Mouse (Mus musculus) heart, postnatal 0 days (tissue): ENCODE data around the gene Gm3854. TPM values are rescaled to one million over a fixed set of nuclear protein-coding genes. Genes with fewer than 3 reads are reported as not detected.
A peak's percentile ranks its signal among the peaks of the same experiment; 100 is the strongest.
"Not testable (repeated sequence)": the region's sequence is repeated elsewhere in the genome, so short reads cannot be mapped to it uniquely, and the experiment has no call there.

Experiments used
- ATAC-seq: fragments of 200-750 bp; cut with Nextera tagmentation; 2 replicates; pipeline ENCODE4 v1.8.0; 2017; ENCODE audit warnings: low read depth, moderate number of reproducible peaks, moderate library complexity; ENCODE audit not compliant: insufficient read depth
- DNase-seq: peaks from one replicate; pipeline ENCODE4 v3.0.0-alpha.2; 2016; ENCODE audit warnings: low spot score
- H3K27ac ChIP-seq: fragments of 300-500 bp; sonication (generic); 2 replicates; pipeline ENCODE4 v1.5.1; 2014; ENCODE audit warnings: low read depth, mild to moderate bottlenecking
- H3K27me3 ChIP-seq: fragments of 300-500 bp; sonication (generic); 2 replicates; pipeline ENCODE4 v1.6.1; 2014; ENCODE audit warnings: low read length, mixed read lengths; ENCODE audit not compliant: control insufficient read depth, insufficient read depth
- H3K36me3 ChIP-seq: fragments of 300-500 bp; sonication (generic); replicated peaks from 2 replicates; pipeline ENCODE4 v1.6.1; 2014; ENCODE audit warnings: low read length, mixed read lengths; ENCODE audit not compliant: control insufficient read depth, insufficient read depth
- H3K4me1 ChIP-seq: fragments of 300-500 bp; sonication (generic); 2 replicates; pipeline ENCODE4 v1.6.1; 2014; ENCODE audit warnings: antibody characterized with exemption; ENCODE audit not compliant: control insufficient read depth, insufficient read depth
- H3K4me2 ChIP-seq: fragments of 300-500 bp; sonication (generic); 2 replicates; pipeline ENCODE4 v1.6.1; 2014; ENCODE audit warnings: low read depth, mild to moderate bottlenecking, low read length, moderate library complexity
- H3K4me3 ChIP-seq: fragments of 300-500 bp; sonication (generic); 2 replicates; pipeline ENCODE4 v1.5.1; 2014; ENCODE audit warnings: low read depth, low read length
- H3K9ac ChIP-seq: fragments of 300-500 bp; sonication (generic); replicated peaks from 2 replicates; pipeline ENCODE4 v1.6.1; 2014; ENCODE audit warnings: low read depth, low read length, mixed read lengths
- H3K9me3 ChIP-seq: fragments of 300-500 bp; sonication (generic); replicated peaks from 2 replicates; pipeline ENCODE4 v1.6.1; 2016; ENCODE audit warnings: low read length; ENCODE audit not compliant: control insufficient read depth
- CTCF ChIP-seq: IDR thresholded peaks from 2 replicates; pipeline ENCODE4 v1.5.1; 2016; ENCODE audit warnings: antibody characterized with exemption, control low read depth, low read depth
- EP300 ChIP-seq: IDR thresholded peaks from 2 replicates; pipeline ENCODE4 v1.6.1; 2016; ENCODE audit warnings: antibody characterized with exemption, low read depth
- WGBS: fragments of 180-500 bp; shearing (Covaris S2); extraction: QIAGEN DNeasy Blood & Tissue Kit; methylation state at CpG from one replicate; pipeline ENCODE4 v1.1.7; 2014; 5-methylcytosine and 5-hydroxymethylcytosine counted together
- polyA plus RNA-seq: library from polyadenylated mRNA; unstranded; fragments of >200 nt; fragmentation: Nextera tagmentation; extraction: Ambion mirVana; gene quantifications from 2 replicates; pipeline ENCODE4 v1.2.1, GENCODE M21; 2015
- total RNA-seq: library from RNA; depleted of rRNA; stranded (reverse); fragments of >200 nt; gene quantifications from 2 replicates; pipeline ENCODE4 v1.2.3, GENCODE M21; 2014; ENCODE audit warnings: low replicate concordance; rRNA removed

Gene Gm3854
- total RNA-seq: not detected in 2 replicates
- polyA plus RNA-seq: 0.44 and 0.51 TPM in 2 replicates

GRCm38 (mm10) chr7:6343501-6344071 is at the start of gene Gm3854:
Gm3854 (plus strand) TSS chr7:6343759.
- under 1% methylated on average over 26 of the region's 26 CpGs for WGBS
- ATAC-seq: peak; percentile 71
- peak within 1 kb of the TSS; percentile 73 for H3K4me3 ChIP-seq
- no peaks in the 10 kb centered on the region for H3K27me3 ChIP-seq
- peak within 1 kb of the TSS; percentile 67 for H3K4me2 ChIP-seq
- H3K36me3 ChIP-seq: no peaks in the 10 kb centered on the region
- DNase-seq: peak; percentile 26
- TF ChIP-seq EP300 (no peak), CTCF (no peak)
- H3K9ac ChIP-seq: peak within 1 kb of the TSS; percentile 29
- H3K27ac ChIP-seq: no peak within 1 kb of the TSS; the same call in 1 of the 2 replicates
- H3K4me1 ChIP-seq: no peaks in the 10 kb centered on the region
- H3K9me3 ChIP-seq: no peaks in the 10 kb centered on the region

GRCm38 (mm10) chr7:6300796-6301195 is 42.8 kb upstream of the Gm3854 start:
- not testable (repeated sequence) for H3K4me2 ChIP-seq, H3K4me3 ChIP-seq, H3K4me1 ChIP-seq, H3K9ac ChIP-seq, H3K27ac ChIP-seq, DNase-seq, H3K27me3 ChIP-seq, ATAC-seq
- Histone ChIP-seq H3K36me3 (peaks cover 26% of the 10 kb centered on the region), H3K9me3 (peaks cover 11% of the 10 kb centered on the region; the same call in 1 of the 2 replicates)
- 75% methylated on average over 11 of the region's 11 CpGs for WGBS

- H3K9ac ChIP-seq: peak overlapping the region; percentile 56
- H3K4me1 ChIP-seq: no peaks in the 10 kb centered on the region
- H3K4me3 ChIP-seq: peak overlapping the region; percentile 50
- DNase-seq (peak; percentile 5), ATAC-seq (peak; percentile 49)
- TF ChIP-seq EP300: no peak
- TF ChIP-seq CTCF: no peak
- H3K27ac ChIP-seq: peak overlapping the region; percentile 56
- 14% methylated on average over 23 of the region's 23 CpGs for WGBS
- no peaks in the 10 kb centered on the region for H3K27me3 ChIP-seq
- H3K9me3 ChIP-seq: no peaks in the 10 kb centered on the region
- peak overlapping the region; percentile 61 for H3K4me2 ChIP-seq
- no peaks in the 10 kb centered on the region for H3K36me3 ChIP-seq
Observed at GRCm38 (mm10) chr7:6330458-6331232, 12.9 kb upstream of the Gm3854 start.

- Histone ChIP-seq H3K27ac (peak within 1 kb of the TSS; percentile 56), H3K27me3 (no peaks in the 10 kb centered on the region), H3K9ac (peak within 1 kb of the TSS; percentile 56), H3K4me1 (no peaks in the 10 kb centered on the region), H3K4me2 (peak within 1 kb of the TSS; percentile 61), H3K36me3 (no peaks in the 10 kb centered on the region), H3K9me3 (no peaks in the 10 kb centered on the region), H3K4me3 (peak within 1 kb of the TSS; percentile 50)
- WGBS: 5% methylated on average over 31 of the region's 31 CpGs
- DNase-seq: peak; percentile 88
- TF ChIP-seq EP300: no peak
- TF ChIP-seq CTCF: no peak
- ATAC-seq: peak; percentile 96
Observed at GRCm38 (mm10) chr7:6331233-6331956, 12.2 kb upstream of the Gm3854 start, which contains the start of gene Zfp583. Zfp583 (minus strand) TSS chr7:6331285.

GRCm38 (mm10) chr7:6339865-6340264 is 3.7 kb upstream of the Gm3854 start:
- H3K4me3 ChIP-seq: no peak overlapping the region
- 72% methylated on average over 5 of the region's 5 CpGs for WGBS
- no peak for TF ChIP-seq CTCF
- no peak for TF ChIP-seq EP300
- no peak overlapping the region for H3K9ac ChIP-seq
- no peaks in the 10 kb centered on the region for H3K9me3 ChIP-seq
- H3K4me2 ChIP-seq: no peak overlapping the region
- ATAC-seq (no peak), DNase-seq (no peak)
- H3K27ac ChIP-seq: no peak overlapping the region
- H3K4me1 ChIP-seq: no peaks in the 10 kb centered on the region
- no peaks in the 10 kb centered on the region for H3K36me3 ChIP-seq
- no peaks in the 10 kb centered on the region for H3K27me3 ChIP-seq
